Mouse (Mus musculus): ENCODE measurements at regions not wholly inside any gene's neighbourhood (a gene's known extent, or its start where the extent isn't known, plus 50 kb on each side); places are given as distances from the start of the nearest gene placed in this dataset.

DNA sequence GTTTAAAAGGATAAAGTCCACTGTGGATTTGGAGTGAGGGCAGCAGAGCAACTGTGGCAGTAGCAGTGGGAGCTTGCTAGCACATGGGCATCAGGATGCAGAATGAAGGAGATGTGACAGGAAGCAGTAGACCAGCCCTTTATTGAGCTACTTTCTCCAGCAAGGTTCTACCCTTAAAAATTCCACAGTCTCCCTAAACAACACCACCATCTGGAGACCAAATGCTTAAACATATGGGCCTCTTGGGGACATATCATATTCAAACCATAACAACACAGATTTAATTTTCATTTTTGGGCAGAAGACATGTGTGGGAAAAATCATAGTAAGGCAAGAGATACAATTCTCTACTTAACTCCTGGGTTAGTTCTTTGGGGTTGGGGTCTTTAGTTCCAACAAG lies 656.1 kb downstream of the Ets1 start:
- peak; percentile 7 to 13 for DNase-seq (ENCODE audit: low spot score in 2 of 2)
- intact Hi-C loops (cut with DNase I), result no loop called here

DNA sequence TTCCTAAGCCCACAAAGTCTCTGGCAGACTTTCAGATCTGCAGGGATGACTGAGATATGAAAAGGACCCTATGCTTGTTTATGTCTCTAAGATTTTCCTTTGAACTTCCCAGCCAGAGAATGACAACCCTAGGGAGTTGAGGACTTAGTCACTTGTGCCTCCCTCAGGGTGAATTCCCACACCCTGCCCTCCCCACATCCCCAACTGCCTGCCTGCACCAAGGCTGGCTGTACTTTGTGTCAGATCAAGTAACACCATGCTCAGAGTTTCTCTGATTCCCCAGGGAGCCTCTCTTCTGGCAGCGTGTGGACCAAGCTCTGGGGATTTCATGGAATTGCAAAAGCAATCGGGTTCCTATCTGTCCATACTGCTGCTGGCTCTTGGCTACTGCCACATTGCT lies 659.9 kb downstream of the Ets1 start:
- intact Hi-C loops (cut with DNase I), result no loop called here
- DNase-seq (ENCODE audit: low spot score in 2 of 2), result no peak

DNA sequence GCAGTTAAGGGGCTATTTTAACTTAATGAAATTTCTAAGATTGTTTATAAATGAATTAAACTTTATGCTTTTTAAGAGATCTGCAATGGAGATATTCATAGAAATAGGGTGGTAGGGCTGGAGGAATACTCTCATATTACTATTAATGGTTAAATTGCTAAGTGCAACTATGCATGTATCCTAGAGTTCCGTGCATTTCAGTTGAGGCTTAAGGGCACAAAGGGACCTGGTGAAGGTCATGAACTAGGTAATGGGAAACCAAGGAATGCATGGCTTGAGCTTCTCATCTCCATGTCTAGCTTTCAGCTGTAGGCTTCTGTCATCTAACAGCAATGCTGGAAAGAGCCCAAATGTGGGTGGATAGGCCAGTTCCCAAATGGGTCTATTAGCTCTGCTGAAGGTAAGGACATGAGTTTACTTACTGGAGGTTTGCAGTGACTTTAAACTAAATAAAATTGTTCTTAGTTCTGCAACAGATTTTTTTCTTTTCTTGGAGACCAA lies 683.6 kb downstream of the Ets1 start:
- intact Hi-C loops (cut with DNase I), result no loop called here
- DNase-seq (ENCODE audit: low spot score in 2 of 2), result no peak

DNA sequence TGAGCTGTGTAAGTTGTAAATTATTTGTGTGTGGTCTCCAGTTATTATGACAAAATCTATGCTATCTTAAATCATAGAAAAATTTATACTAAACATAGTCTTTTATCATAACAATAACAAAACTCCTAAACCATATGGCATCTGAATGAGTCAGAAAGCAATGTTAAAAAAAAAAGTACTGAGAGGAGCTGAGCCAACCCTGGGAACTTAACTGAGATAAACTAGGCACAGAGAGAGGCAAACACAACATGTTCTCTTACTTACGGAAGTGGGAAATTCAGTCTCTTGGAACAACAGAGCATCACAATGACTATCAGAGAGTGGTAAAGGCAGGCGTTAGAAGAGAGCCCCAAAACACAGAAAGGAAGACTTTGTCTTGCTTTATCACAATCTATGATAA lies 691.7 kb downstream of the Ets1 start:
- intact Hi-C loops (cut with DNase I), result no loop called here
- DNase-seq (ENCODE audit: low spot score in 2 of 2), result no peak

DNA sequence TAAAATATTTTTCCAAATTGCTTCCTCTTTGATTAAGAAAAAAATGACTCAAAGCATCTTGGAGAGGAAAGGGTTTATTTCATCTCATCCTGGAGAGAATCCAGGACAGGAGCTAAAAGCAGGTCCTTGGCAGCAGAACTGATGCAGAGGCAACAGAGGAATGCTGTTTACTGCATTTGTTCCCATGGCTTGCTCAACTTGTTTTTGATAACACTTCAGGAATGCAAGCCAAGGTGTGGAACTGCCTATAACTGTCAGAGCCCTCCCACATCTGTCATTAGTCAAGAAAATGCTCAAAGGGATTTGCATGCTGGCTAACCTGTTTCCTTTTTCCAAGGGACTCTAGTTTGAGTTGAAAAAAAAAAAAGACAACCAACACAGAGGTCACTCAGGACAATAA lies 714.2 kb downstream of the Ets1 start:
- intact Hi-C loops (cut with DNase I), result no loop called here
- DNase-seq (ENCODE audit: low spot score in 2 of 2), result no peak

DNA sequence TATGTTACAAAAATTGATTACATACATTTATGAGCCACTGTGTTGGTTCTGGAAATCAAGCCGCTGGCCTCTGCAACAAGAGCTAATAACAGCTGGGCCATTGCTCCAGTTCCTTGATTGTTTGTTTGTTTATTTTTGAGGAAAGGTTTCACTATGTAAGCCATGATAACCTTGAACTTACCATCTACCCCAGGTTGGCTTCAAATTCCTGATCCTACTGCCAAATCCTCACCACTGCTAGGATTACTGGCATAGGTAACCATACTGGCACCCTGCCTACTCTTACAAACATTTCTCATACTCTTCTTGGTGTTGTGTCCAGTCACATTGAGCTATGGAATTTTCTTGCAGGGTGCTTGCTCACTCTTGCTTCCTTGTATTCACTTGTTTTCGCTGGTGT lies 720.6 kb downstream of the Ets1 start:
- intact Hi-C loops (cut with DNase I), result no loop called here
- no peak for DNase-seq (ENCODE audit: low spot score in 2 of 2)

DNA sequence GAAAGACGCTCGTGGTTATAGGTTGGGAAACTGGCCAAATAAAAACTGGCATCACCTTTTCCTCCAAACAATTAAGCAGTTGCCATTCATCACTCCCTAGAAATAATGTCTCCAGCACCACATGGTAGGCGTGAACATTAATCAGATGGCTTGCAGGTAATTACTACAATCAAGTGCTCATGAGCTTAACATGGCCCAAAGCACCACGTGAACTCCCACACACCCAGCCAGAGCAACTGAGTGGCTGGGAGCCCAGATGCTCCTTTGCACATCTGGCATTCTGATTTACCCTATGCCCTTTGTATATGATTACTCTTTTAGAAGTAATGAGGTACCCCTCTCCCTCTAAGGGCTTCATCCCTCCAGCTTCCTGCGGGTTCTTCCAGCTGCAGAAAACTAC lies 724.9 kb downstream of the Ets1 start:
- intact Hi-C loops (cut with DNase I), result no loop called here
- no peak for DNase-seq (ENCODE audit: low spot score in 2 of 2)

DNA sequence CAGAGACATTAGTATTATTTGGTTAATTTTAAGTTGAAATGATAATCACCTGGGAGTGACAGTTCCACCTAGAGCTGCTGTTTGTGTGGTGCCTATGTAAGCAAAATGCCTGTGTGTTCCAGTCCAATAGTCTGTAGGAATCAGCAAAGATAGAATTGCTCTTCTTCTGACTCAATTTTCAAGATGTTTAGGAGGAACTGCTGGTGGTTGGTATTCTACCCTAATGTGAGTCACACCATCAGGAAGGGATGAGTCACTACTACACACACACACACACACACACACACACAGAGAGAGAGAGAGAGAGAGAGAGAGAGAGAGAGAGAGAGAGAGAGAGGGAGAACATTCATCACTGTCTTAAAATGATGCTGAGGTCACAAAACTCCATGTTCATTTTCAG lies 753.1 kb downstream of the Ets1 start:
- intact Hi-C loops (cut with DNase I), result no loop called here
- DNase-seq (ENCODE audit: low spot score in 2 of 2), result no peak

DNA sequence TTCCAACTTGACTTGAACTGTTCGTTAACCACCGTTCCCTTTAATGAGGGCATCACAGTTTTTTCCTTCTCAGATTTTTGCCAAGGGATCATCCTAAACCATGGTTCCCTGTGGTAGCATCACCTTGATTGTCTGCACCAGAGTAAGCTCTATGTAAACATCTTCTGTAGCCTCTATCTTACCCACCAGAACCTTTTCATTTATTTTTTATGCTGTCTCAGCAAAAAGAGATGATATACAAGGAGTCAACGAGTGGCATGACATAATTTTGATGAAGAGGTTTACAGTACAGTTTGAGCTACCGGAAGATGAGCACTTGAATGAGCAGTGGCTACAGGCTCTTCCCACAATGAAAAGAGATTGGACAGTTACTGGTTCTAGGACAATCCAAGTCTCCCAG lies 768.7 kb downstream of the Ets1 start:
- intact Hi-C loops (cut with DNase I), result no loop called here
- no peak for DNase-seq (ENCODE audit: low spot score in 2 of 2)

DNA sequence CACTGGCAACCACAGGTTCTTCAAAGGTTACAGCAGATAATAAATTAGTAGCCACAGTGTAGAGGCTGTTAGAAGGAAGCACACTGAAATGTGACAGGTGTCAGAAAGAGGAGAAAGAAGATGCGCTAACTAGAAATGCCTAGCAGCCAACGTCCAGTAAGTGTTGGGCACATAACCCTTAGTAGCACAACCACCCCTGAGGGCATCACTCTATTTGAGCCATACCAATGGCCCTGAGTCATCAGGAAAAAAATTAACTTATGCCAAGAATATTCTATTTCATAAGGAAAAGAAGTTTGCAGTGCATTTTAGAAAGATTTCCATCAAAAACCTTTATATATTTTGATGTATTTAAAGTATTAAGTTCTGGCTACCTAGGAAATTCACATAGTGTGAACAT lies 771.5 kb downstream of the Ets1 start:
- no peak for DNase-seq (ENCODE audit: low spot score in 2 of 2)
- intact Hi-C loops (cut with DNase I), result no loop called here

DNA sequence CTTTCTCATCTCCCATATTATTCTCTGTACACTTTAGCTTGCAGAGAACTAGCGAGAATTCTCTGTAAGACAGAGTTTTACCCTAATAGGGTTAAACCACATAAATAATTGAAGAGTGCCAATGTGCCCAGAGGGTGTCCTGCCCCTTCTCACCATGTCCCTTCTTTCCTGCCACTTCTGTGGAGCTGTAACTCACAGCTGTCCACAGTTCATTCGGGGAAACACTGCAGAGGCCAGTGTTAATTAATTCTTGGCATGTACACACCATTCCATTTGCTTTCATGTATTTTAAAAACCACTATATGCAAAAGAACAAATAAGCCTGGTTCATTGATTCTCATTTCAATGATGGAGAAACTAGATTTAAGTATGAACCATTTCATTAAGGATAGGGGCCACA lies 787.8 kb downstream of the Ets1 start:
- intact Hi-C loops (cut with DNase I), result no loop called here
- DNase-seq (ENCODE audit: low spot score in 2 of 2), result no peak

DNA sequence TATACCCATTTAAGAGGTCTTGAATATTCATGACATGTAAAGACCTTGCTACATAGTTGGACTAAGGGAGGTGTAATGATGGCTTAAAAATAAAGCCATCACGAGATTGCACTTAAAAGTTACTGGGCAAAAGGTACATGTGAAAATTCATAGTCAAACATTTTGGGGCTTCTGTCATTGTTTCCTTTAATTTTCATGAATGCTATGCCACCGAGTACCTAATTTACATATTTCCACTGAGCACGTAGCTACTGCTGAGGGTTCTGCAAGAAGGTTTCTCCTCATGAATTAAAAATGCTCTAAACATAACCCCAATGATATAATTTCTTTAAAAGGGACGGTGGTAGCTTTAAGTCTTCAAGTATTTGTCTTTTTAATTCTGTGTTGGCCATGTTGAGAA lies 800.4 kb downstream of the Ets1 start:
- intact Hi-C loops (cut with DNase I), result no loop called here
- no peak for DNase-seq (ENCODE audit: low spot score in 2 of 2)

DNA sequence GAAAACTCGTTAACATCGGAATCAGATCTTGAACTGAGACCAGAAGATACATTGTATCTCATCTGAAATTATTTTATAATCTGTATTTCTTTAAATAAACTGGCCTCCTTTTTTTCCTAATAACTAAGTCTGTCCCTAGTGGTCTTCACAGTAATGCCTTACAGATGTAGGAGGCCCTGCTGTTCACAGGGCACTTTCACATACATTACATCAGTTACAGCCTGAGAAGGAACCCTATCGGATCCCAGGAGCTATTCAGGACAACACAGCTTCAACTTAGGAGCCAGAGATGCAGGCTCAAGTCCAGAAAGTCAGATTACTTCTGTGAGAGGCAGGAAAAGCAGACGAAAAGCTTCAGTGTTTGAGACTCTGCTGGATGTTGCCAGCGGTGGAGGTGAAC lies 806.2 kb downstream of the Ets1 start:
- DNase-seq (ENCODE audit: low spot score in 2 of 2), result no peak
- intact Hi-C loops (cut with DNase I), result no loop called here

DNA sequence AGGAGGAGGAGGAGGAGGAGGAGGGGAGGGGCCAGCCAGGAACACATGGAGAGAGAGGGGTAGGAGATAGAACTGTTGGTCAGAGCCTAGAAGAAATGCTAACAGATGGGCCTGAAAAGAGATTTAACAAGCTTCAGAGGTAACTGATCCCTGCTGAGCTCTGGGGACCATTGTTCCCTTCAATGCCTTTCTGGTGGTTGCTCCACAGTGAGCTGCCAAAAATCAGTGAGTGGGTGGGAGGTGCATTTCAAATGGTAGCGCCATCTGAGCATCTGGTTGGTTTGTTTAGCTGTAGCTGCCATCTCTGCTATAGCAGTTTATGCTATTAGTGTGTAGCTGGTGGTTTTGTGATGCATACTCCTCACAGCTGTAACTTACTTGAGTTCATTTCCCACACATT lies 809.9 kb downstream of the Ets1 start:
- intact Hi-C loops (cut with DNase I), result no loop called here
- no peak for DNase-seq (ENCODE audit: low spot score in 2 of 2)

DNA sequence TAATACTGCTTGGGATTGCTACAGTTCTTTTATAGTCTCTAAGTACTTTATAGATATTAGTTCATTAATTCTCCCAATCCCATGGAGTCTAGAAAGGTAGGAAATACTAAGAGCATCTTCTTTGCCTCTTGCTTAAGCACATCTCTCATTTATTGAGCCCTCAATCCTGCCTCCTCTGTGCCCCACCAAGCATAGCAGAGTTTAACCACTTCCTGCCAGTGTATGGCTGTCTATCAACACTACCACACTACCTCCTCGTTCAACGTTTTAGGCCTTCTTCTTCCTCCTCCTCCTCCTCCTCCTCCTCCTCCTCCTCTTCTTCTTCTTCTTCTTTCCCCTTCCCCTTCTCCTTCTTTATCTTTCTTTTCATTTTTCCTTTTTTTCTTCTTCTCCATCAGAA lies 839.1 kb downstream of the Ets1 start:
- DNase-seq (ENCODE audit: low spot score in 2 of 2), result no peak
- intact Hi-C loops (cut with DNase I), result no loop called here

DNA sequence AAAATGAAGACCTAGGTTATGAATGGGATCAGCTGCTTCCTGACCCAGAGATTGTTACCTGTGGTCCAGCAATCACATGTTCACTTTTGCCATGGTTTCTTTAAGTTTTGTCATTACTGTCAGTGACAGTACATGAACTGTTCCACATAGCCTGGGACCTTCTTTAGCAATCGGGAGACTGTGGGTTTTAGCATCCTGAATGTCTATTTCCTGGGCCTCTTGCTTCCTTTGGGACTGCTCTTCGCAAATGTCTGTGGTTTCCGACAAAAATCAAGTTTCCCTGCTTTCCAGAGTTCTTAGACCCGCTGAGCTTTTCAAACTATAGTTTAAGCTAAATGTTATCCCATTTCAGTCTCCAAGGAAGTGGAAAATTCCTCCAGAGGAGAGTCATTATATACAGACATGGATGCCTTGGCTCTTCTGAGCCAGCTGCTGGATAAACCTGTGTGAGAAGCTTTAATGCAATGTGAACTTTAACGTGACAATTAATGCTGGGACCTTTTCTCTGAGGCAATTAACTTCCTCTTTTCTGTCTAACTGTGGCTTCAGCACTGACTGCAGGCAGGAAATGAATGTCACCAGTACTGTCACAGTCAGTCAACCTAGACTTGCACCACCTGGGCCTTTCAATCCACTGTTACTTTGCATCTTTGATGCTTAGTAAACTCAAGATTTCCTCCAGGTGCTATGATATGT lies 847.0 kb downstream of the Ets1 start:
- no peak for DNase-seq (ENCODE audit: low spot score in 2 of 2)
- intact Hi-C loops (cut with DNase I), result no loop called here

DNA sequence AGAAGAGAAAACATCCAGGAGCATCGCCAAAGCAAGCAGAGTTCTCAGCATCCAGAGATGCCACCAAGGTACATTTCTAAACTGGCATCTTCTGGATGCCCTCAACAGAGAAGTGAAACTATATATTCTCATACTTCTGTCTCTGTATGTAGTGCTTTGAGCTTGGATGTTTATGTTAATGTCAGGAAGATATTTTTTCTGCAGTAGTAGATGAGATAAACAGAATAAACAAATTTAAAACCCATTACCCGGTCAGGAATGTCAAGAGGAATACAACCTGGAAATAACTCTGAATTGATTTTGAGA lies 847.5 kb downstream of the Ets1 start:
- intact Hi-C loops (cut with DNase I), result no loop called here
- DNase-seq (ENCODE audit: low spot score in 2 of 2), result no peak

DNA sequence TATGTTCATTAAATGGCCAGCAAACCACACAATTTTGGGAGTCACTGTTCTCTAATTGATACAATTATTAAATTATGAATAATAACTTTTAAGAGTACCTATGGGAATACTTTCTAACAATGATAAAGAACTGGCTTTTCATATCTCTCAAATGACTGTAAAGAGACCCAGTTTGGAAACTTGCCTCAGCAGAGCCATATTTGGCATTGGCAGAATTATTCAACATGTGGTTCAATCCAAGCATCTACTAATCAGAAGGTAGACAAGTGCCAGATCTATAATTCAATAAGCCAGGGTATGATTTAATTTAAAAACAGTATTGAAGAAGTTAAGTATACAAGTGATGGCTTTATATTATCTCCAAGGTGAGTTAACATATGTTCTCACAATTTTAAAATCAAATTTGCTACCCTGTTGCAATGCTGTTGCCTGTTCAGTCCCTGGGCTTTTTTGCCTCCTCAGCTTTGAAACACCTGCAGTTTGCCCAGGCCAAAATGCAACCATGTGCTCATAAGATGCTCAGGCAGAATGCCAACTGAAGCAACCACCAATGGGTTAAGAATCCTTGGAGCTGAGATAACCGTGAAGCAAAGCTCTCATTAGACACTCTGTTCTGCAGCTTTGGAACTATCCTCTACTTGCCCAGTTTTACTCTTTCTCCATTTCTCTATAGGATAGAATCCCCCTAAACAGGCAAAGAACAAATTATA lies 897.2 kb downstream of the Ets1 start:
- intact Hi-C loops (cut with DNase I), result no loop called here
- no peak for DNase-seq (ENCODE audit: low spot score in 2 of 2)

DNA sequence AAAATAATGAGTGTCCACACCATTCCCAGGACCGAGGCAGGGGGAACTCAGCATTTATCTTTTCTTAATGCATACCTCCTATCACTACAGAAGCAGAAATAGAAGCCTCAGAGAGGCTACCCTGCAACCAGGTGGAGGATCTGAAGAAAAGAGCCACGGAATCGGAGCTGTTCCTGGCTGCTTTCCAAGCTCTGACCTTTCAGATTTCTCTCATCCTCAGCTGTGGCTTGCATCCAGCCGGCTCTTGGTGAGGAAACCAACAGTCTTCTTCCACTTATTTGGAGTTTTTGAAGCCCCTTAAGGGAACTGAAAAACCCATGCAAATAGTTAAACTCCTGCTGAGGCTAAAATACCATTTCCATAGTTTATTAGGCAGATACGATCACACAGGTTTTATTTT lies 907.3 kb downstream of the Ets1 start:
- no peak for DNase-seq (ENCODE audit: low spot score in 2 of 2)
- intact Hi-C loops (cut with DNase I), result no loop called here

DNA sequence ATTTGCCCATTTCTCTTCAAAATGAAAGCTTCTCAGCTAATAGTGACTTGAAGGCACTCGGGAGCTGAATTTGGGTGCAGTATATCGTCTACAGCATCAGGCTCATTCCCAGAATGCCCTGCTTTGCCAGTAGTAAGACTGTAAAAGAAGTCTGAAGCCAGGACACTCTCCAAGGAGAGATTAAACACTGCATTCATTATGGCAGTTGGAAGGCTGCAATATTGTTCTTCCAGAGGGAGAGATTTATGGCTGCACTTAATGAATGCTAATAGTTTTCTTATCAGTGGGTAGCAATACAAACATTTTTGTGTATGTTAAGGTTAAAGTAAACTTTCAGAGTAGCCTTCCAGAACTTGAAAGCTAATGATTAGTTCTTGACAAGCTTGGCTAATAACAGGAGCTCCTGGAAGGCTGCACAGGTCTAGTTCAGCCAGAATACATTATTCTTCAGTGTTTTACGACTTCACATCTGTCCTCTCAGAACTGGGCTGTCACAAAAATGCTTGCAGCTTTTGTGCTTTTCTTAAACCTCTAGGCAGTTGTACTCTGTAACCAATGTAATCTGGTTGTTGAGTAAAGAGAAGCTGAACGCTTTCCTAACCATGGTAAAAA lies 910.2 kb downstream of the Ets1 start:
- intact Hi-C loops (cut with DNase I), result no loop called here
- DNase-seq (ENCODE audit: low spot score in 2 of 2), result no peak

DNA sequence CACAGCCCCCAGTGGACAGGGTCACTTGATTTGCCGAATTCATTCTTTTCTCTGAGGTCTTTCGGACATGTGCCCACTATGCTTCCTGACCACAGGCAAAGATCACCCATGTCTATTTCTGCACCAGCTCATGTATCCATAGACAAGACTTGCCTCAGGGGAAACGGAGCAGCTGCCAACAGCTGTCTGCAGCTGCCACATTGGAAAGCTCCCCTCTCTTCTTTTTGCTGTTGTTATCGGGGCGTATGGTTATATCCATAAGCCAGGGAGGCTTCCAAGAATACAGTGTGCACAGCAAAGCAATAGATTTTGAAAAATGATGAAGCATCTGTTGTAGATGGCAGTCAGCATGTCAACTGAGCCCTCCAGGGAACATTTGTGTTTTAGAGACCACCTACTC lies 913.4 kb downstream of the Ets1 start:
- no peak for DNase-seq (ENCODE audit: low spot score in 2 of 2)
- intact Hi-C loops (cut with DNase I), result no loop called here

Measured in left cerebral cortex, postnatal 36 days (tissue).